Comparison of ENCODE assay signal across 25 mouse cellular contexts in the genomic region with DNA sequence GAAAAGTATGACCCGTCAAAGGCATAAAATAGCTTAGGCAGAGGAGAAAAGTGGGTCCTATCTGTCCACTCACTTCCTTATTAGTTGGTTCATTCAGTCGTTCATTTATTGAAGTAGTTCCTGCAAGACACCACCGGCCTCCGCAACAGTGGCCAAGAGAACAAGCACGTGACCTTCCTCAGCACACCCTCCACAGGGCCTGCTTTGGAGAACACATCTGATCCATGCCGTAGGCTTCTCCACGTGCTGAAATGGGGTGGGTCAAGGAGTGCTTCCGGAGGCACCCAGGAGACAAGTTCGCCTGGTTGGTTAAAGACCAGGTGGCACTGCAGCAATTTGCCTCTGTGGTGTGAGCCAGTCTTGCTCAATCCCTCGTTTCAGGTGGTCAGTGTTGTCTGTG.
"Had no signal": no experiment of that assay in that cellular context is flagged by ENCODE, and none has a peak within 500 bp of the region (broad histone marks: within the 10 kb centered on the region; RNA-seq: fewer than 3 reads in every experiment).

No protein-coding gene starts in this region.

- H3K4me3 ChIP-seq: heart, embryonic 10.5 days; heart, embryonic 12.5 days; hindbrain, embryonic 10.5 days; hindbrain, embryonic 12.5 days; kidney, embryonic 15.5 days; left cerebral cortex, adult 2 months; limb, embryonic 10.5 days; limb, embryonic 12.5 days had no signal

- H3K36me3 ChIP-seq: heart, embryonic 10.5 days; heart, embryonic 12.5 days; hindbrain, embryonic 10.5 days; hindbrain, embryonic 12.5 days; kidney, embryonic 15.5 days; limb, embryonic 10.5 days; limb, embryonic 12.5 days had no signal

- DNase-seq: gastrocnemius, postnatal 10 days; gastrocnemius, postnatal 25 days; heart, adult 18-20 months; heart, postnatal 10 days; heart, postnatal 4 days; kidney, adult 11 months; kidney, adult 2 months; kidney, adult 9 months; kidney, postnatal 14 days; kidney, postnatal 36 days; layer of hippocampus, adult 9-11 months; liver had no signal

- ATAC-seq: forebrain, embryonic 16.5 days; hindbrain, embryonic 16.5 days; inflammation-experienced regulatory T-cells, adult 6 months had no signal

- H3K4me2 ChIP-seq: heart, embryonic 12.5 days; hindbrain, embryonic 12.5 days; kidney, embryonic 15.5 days; limb, embryonic 12.5 days; liver, embryonic 11.5 days had no signal

- H3K9ac ChIP-seq: heart, embryonic 12.5 days; hindbrain, embryonic 12.5 days; kidney, embryonic 15.5 days; limb, embryonic 12.5 days had no signal

- H3K27me3 ChIP-seq: heart, embryonic 12.5 days; hindbrain, embryonic 12.5 days; kidney, embryonic 15.5 days; limb, embryonic 12.5 days had no signal

- H3K27ac ChIP-seq: heart, embryonic 10.5 days; hindbrain, embryonic 10.5 days; hindbrain, embryonic 12.5 days; kidney, embryonic 15.5 days; kidney, postnatal 0 days; left cerebral cortex, adult 2 months; limb, embryonic 10.5 days; limb, embryonic 12.5 days had no signal

- H3K9me3 ChIP-seq: heart, embryonic 10.5 days; heart, embryonic 12.5 days; hindbrain, embryonic 10.5 days; hindbrain, embryonic 12.5 days; kidney, embryonic 15.5 days; limb, embryonic 10.5 days; limb, embryonic 12.5 days had no signal
